Mouse (Mus musculus) hindbrain, embryonic 15.5 days (tissue): ENCODE data around the gene Ube2h. TPM values are rescaled to one million over a fixed set of nuclear protein-coding genes. Genes with fewer than 3 reads are reported as not detected.

Experiments
- ATAC-seq: fragments of 200-750 bp; cut with Nextera tagmentation; 2 replicates; pipeline ENCODE4 v1.8.0; 2017; ENCODE audit warnings: low read depth, moderate number of reproducible peaks, moderate TSS enrichment; ENCODE audit not compliant: low FRiP score
- H3K27ac ChIP-seq: fragments of 300-500 bp; sonication (generic); replicated peaks from 2 replicates; pipeline ENCODE4 v1.5.1; 2015; ENCODE audit warnings: mild to moderate bottlenecking, inconsistent platforms
- H3K27me3 ChIP-seq: fragments of 300-500 bp; sonication (generic); 2 replicates; pipeline ENCODE4 v1.6.1; 2015; ENCODE audit warnings: control low read depth, inconsistent platforms
- H3K36me3 ChIP-seq: fragments of 300-500 bp; sonication (generic); 2 replicates; pipeline ENCODE4 v1.6.1; 2015; ENCODE audit warnings: control low read depth, inconsistent platforms
- H3K4me1 ChIP-seq: fragments of 300-500 bp; sonication (generic); replicated peaks from 2 replicates; pipeline ENCODE4 v1.6.1; 2015; ENCODE audit warnings: control low read depth, inconsistent platforms
- H3K4me2 ChIP-seq: fragments of 300-500 bp; sonication (generic); 2 replicates; pipeline ENCODE4 v1.6.1; 2015; ENCODE audit warnings: moderate library complexity, mild to moderate bottlenecking, inconsistent platforms
- H3K4me3 ChIP-seq: fragments of 300-500 bp; sonication (generic); 2 replicates; pipeline ENCODE4 v1.5.1; 2015; ENCODE audit warnings: mild to moderate bottlenecking, inconsistent platforms
- H3K9ac ChIP-seq: fragments of 300-500 bp; sonication (generic); 2 replicates; pipeline ENCODE4 v1.6.1; 2015; ENCODE audit warnings: inconsistent platforms
- H3K9me3 ChIP-seq: fragments of 300-500 bp; sonication (generic); 2 replicates; pipeline ENCODE4 v1.6.1; 2016; ENCODE audit warnings: control low read depth, inconsistent platforms
- WGBS: fragments of 180-500 bp; shearing (Covaris S2); methylation state at CpG from one replicate; pipeline ENCODE4 v1.1.7; 2015; 5-methylcytosine and 5-hydroxymethylcytosine counted together
- microRNA counts: library from miRNA; unstranded; fragments of <30 nt; microRNA quantifications from one replicate; lab custom pipeline; 2016
- microRNA-seq: library from miRNA; unstranded; fragments of <30 nt; microRNA quantifications from one replicate; pipeline ENCODE4, GENCODE M21; 2016
- polyA plus RNA-seq: library from polyadenylated mRNA; unstranded; fragments of >200 nt; fragmentation: Nextera tagmentation; extraction: Ambion mirVana; gene quantifications from 2 replicates; pipeline ENCODE4 v1.2.1, GENCODE M21; 2015

Ube2h gene
- polyA plus RNA-seq, 1 experiment from 2014 or later = 59.5 TPM

DNA sequence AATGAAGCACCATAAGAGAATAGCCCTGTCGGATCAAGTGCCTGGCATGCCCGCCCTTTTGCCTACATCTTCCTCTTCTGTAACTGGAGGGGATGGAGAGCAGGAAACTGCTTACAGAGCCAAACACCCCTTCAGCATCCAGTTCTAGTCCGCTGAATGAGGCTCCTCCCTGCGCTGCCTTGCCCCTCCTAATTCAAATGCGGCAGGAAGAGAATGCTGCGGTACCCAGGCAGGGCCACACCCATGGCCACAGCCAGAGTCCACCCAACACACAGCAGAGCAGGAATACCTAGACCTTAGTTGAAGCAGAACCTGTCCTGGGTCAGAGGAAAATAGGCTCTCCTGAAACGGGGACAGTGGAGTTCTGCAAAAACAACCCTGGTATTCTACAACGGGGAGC, 133.1 kb downstream of the Ube2h start:
- no peak overlapping the region for H3K4me2 ChIP-seq
- H3K36me3 ChIP-seq = no peaks in the 10 kb centered on the region
- H3K9ac ChIP-seq = no peak overlapping the region
- 25% methylated on average over 8 of the region's 8 CpGs for WGBS
- no peak overlapping the region for H3K27ac ChIP-seq
- H3K4me1 ChIP-seq = peaks cover 36% of the 10 kb centered on the region
- peaks cover 64% of the 10 kb centered on the region for H3K27me3 ChIP-seq
- H3K4me3 ChIP-seq = no peak overlapping the region
- ATAC-seq = no peak
- no peaks in the 10 kb centered on the region for H3K9me3 ChIP-seq

DNA sequence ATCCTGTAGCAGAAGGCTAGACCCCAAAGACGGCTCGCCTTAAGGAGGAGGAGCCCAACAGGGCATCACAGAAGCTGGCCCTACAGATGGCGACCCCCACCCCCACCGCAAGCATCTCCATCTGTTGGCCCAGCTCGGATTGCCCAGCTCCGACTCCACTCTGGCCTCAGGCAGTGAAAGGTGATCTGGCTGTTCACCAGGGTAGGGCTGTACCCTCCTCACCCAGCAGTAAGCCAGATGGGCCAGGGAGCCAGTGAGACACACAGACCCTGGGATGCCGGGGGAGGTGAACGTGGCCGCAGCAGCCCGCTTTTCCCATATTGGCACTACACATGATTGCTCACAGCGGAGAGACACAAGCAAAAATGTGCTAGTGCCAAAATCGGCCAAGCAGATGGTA, 135.2 kb downstream of the Ube2h start:
- H3K27ac ChIP-seq = no peak overlapping the region
- 49% methylated on average over 12 of the region's 12 CpGs for WGBS
- peaks cover 46% of the 10 kb centered on the region for H3K27me3 ChIP-seq

DNA sequence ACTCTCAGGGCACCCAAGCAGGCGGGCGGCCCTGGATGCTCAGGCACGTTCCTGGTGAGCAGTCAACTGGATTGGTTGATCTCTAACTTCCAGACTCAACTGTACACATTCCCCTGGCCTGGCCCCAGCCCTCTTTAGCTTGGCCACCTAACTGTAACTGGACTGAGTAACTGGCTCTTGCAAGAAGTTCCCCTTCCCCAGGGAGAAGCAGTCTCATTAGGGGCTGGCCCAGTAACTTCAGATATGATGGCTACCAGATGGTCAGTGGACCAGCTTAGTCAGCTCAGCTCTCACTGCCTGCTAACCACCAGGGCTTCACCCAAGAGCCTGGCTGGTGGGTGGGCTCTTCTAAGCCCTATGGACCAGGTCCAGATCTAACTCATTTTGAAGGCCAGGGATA, 136.1 kb downstream of the Ube2h start:
- Histone ChIP-seq H3K4me3 (no peak overlapping the region), H3K9ac (no peak overlapping the region), H3K4me2 (no peak overlapping the region), H3K27me3 (peaks cover 39% of the 10 kb centered on the region), H3K27ac (no peak overlapping the region), H3K9me3 (no peaks in the 10 kb centered on the region), H3K36me3 (no peaks in the 10 kb centered on the region), H3K4me1 (peaks cover 8% of the 10 kb centered on the region)
- 88% methylated on average over 3 of the region's 3 CpGs for WGBS
- ATAC-seq = no peak

More for the DNA sequence above, 135.2 kb downstream of the Ube2h start:
- H3K36me3 ChIP-seq = no peaks in the 10 kb centered on the region
- no peak overlapping the region for H3K9ac ChIP-seq
- peak; percentile 35; the same call in 1 of the 2 replicates for ATAC-seq
- peaks cover 17% of the 10 kb centered on the region for H3K4me1 ChIP-seq
- no peaks in the 10 kb centered on the region for H3K9me3 ChIP-seq
- H3K4me2 ChIP-seq = no peak overlapping the region
- H3K4me3 ChIP-seq = no peak overlapping the region

- no peak overlapping the region for H3K4me2 ChIP-seq
- H3K9ac ChIP-seq = no peak overlapping the region
- H3K36me3 ChIP-seq = no peaks in the 10 kb centered on the region
- H3K27me3 ChIP-seq = peaks cover 29% of the 10 kb centered on the region
- no peaks in the 10 kb centered on the region for H3K4me1 ChIP-seq
- 19% methylated on average over 11 of the region's 11 CpGs for WGBS
- no peak overlapping the region for H3K27ac ChIP-seq
- H3K9me3 ChIP-seq = no peaks in the 10 kb centered on the region
- no peak for ATAC-seq
- H3K4me3 ChIP-seq = no peak overlapping the region
Observed at GRCm38 (mm10) chr6:30167192-30167591, 137.1 kb downstream of the Ube2h start.

GRCm38 (mm10) chr6:30166349-30166748, 138.0 kb downstream of the Ube2h start:
- Histone ChIP-seq H3K9me3 (no peaks in the 10 kb centered on the region), H3K4me2 (no peak overlapping the region), H3K36me3 (no peaks in the 10 kb centered on the region), H3K27me3 (peaks cover 21% of the 10 kb centered on the region), H3K9ac (no peak overlapping the region), H3K4me1 (no peaks in the 10 kb centered on the region), H3K4me3 (no peak overlapping the region), H3K27ac (no peak overlapping the region)
- 58% methylated on average over 3 of the region's 3 CpGs for whole genome bisulfite sequencing
- ATAC-seq = no peak

DNA sequence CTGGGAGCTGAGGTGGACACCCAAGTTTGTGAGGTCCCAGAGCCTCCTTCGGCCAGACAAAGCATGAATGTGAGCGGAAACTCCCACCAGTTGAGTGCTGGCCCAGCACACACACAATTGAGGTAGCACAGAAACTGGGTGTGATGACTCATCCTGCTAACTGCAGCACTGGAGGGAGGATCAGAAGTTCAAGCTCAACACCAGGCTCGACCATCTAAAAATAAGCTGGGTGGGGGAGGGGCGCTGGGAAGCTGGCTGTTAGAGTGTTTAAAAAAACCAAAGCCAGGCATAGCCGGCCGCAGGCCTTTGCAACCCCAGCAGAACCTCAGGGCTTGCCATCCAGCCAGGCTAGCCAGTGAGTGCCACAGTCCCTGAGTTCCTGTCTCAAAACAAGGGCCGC, 142.2 kb downstream of the Ube2h start:
- Histone ChIP-seq H3K9ac (no peak overlapping the region), H3K27me3 (no peaks in the 10 kb centered on the region), H3K4me3 (no peak overlapping the region), H3K36me3 (no peaks in the 10 kb centered on the region), H3K4me1 (no peaks in the 10 kb centered on the region), H3K9me3 (no peaks in the 10 kb centered on the region), H3K4me2 (no peak overlapping the region), H3K27ac (no peak overlapping the region)
- WGBS = 65% methylated on average over 7 of the region's 7 CpGs
- no peak for ATAC-seq

DNA sequence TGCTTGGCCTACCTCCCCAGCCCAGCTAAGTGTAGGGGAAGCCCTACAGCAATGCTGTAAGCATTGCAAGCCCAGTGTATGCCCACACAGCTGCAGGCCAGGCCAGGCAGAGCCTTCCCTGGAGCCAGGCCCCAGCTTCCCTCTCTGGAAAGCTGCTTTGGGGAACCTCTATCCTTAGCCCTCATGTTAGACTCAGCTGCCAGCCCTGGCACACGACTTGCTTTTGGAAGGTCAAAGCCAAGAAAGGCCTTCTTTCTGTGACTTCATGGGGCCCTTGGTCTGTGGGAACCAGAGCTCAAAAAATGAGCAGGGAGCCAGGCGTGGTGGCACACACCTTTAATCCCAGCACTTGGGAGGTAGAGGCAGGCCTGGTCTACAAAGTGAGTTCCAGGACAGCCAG, 142.7 kb downstream of the Ube2h start:
- Histone ChIP-seq H3K4me3 (no peak overlapping the region), H3K27me3 (no peaks in the 10 kb centered on the region), H3K27ac (no peak overlapping the region), H3K9ac (no peak overlapping the region), H3K36me3 (no peaks in the 10 kb centered on the region), H3K4me1 (no peaks in the 10 kb centered on the region), H3K9me3 (no peaks in the 10 kb centered on the region), H3K4me2 (no peak overlapping the region)
- 72% methylated on average over 2 of the region's 2 CpGs for WGBS
- no peak for ATAC-seq

MicroRNAs encoded within 50 kb of the gene (microRNA counts, 519-probe panel; counts per million panel counts)
- microRNA mmu-miR-182 (lab: Ali Mortazavi, UCI) (1,775 counts per million, percentile 13 among the panel's probes with 10 or more counts), microRNA mmu-miR-183 (lab: Ali Mortazavi, UCI) (3,122 counts per million, percentile 62 among the panel's probes with 10 or more counts), microRNA mmu-miR-96 (lab: Ali Mortazavi, UCI) (3,639 counts per million, percentile 75 among the panel's probes with 10 or more counts)

Small RNA genes within 50 kb of the gene (microRNA-seq; reads per million reads assigned to microRNA genes)
- gene Mir182 = 3,245 reads per million, percentile 88 among the genes with 10 or more reads in this experiment
- 2,554 reads per million, percentile 85 among the genes with 10 or more reads in this experiment for gene Mir183
- gene Mir96 = 713 reads per million, percentile 75 among the genes with 10 or more reads in this experiment

Other genes starting within 250 kb of the Ube2h start
- gene Zc3hc1, start 86.5 kb upstream of the Ube2h start, polyA plus RNA-seq = 61.1 and 61.3 TPM in 2 replicates
- gene Klhdc10, start 97.3 kb upstream of the Ube2h start, polyA plus RNA-seq = 34.4 and 36.9 TPM in 2 replicates
- gene Tmem209, start 205.2 kb upstream of the Ube2h start, polyA plus RNA-seq = 25.4 and 30.3 TPM in 2 replicates
- gene Ssmem1, start 205.3 kb upstream of the Ube2h start, polyA plus RNA-seq = 0.22 TPM in 1 of 2 replicates, not detected in the other
- gene Cpa2, start 237.0 kb upstream of the Ube2h start, polyA plus RNA-seq = 7.3 and 8.5 TPM in 2 replicates